Mouse (Mus musculus) lung, embryonic 16.5 days (tissue): ENCODE results near the gene Ifnar1. TPM values are rescaled to one million over a fixed set of nuclear protein-coding genes. Genes with fewer than 3 reads are reported as not detected.
"Not testable (repeated sequence)": the region's sequence is repeated elsewhere in the genome, so short reads cannot be mapped to it uniquely, and the experiment has no call there.

Source experiments
- ATAC-seq: fragments of 200-750 bp; cut with Nextera tagmentation; 2 replicates; pipeline ENCODE4 v1.8.0; 2017; ENCODE audit warnings: low read depth, mild to moderate bottlenecking, moderate library complexity
- H3K27ac ChIP-seq: fragments of 300-500 bp; sonication (generic); 2 replicates; pipeline ENCODE4 v1.5.1; 2014; ENCODE audit warnings: mild to moderate bottlenecking, control low read depth, low read length
- H3K27me3 ChIP-seq: fragments of 300-500 bp; sonication (generic); 2 replicates; pipeline ENCODE4 v1.6.1; 2014; ENCODE audit warnings: low read depth, low read length, mixed read lengths; ENCODE audit not compliant: control insufficient read depth, insufficient read depth
- H3K36me3 ChIP-seq: fragments of 300-500 bp; sonication (generic); 2 replicates; pipeline ENCODE4 v1.6.1; 2014; ENCODE audit warnings: low read length; ENCODE audit not compliant: control insufficient read depth, insufficient read depth
- H3K4me1 ChIP-seq: fragments of 300-500 bp; sonication (generic); replicated peaks from 2 replicates; pipeline ENCODE4 v1.6.1; 2014; ENCODE audit warnings: low read length, mixed read lengths; ENCODE audit not compliant: control insufficient read depth, insufficient read depth
- H3K4me2 ChIP-seq: fragments of 300-500 bp; sonication (generic); 2 replicates; pipeline ENCODE4 v1.6.1; 2014; ENCODE audit warnings: low read depth, low read length, control low read depth
- H3K4me3 ChIP-seq: fragments of 300-500 bp; sonication (generic); 2 replicates; pipeline ENCODE4 v1.5.1; 2014; ENCODE audit warnings: mild to moderate bottlenecking, low read length, control low read depth
- H3K9ac ChIP-seq: fragments of 300-500 bp; sonication (generic); 2 replicates; pipeline ENCODE4 v1.6.1; 2014; ENCODE audit warnings: low read length, control low read depth
- H3K9me3 ChIP-seq: fragments of 300-500 bp; sonication (generic); 2 replicates; pipeline ENCODE4 v1.6.1; 2016; ENCODE audit warnings: low read length; ENCODE audit not compliant: control insufficient read depth
- WGBS: fragments of 180-500 bp; shearing (Covaris S2); extraction: QIAGEN DNeasy Blood & Tissue Kit; methylation state at CpG from one replicate; pipeline ENCODE4 v1.1.7; 2014; 5-methylcytosine and 5-hydroxymethylcytosine counted together
- polyA plus RNA-seq: library from polyadenylated mRNA; unstranded; fragments of >200 nt; fragmentation: Nextera tagmentation; extraction: Ambion mirVana; gene quantifications from 2 replicates; pipeline ENCODE4 v1.2.1, GENCODE M21; 2015

The Ifnar1 gene
- polyA plus RNA-seq, 1 experiment from 2014 or later: 65.0 TPM

- no peaks in the 10 kb centered on the region; the same call in 1 of the 2 replicates for H3K27me3 ChIP-seq
- peaks cover 4% of the 10 kb centered on the region for H3K9me3 ChIP-seq
- no peak overlapping the region for H3K4me2 ChIP-seq
- no peak for ATAC-seq
- no peak overlapping the region for H3K4me3 ChIP-seq
- H3K4me1 ChIP-seq: 0 out of 2 replicates have a peak, but pooled peaks cover 2% of the 10 kb centered on the region
- WGBS: 73% methylated on average over 9 of the region's 9 CpGs
- H3K9ac ChIP-seq: no peak overlapping the region
- no peak overlapping the region for H3K27ac ChIP-seq
- no peaks in the 10 kb centered on the region for H3K36me3 ChIP-seq
Observed at GRCm38 (mm10) chr16:91528578-91528977, 43.5 kb downstream of the Ifnar1 start.

GRCm38 (mm10) chr16:91530830-91531229 lies 45.8 kb downstream of the Ifnar1 start:
- H3K4me2 ChIP-seq, H3K9ac ChIP-seq, H3K4me3 ChIP-seq, H3K27me3 ChIP-seq, H3K27ac ChIP-seq, H3K36me3 ChIP-seq, ATAC-seq, H3K4me1 ChIP-seq, H3K9me3 ChIP-seq: not testable (repeated sequence)
- WGBS: 65% methylated on average over 4 of the region's 4 CpGs

- Histone ChIP-seq H3K4me2 (no peak overlapping the region), H3K9me3 (no peaks in the 10 kb centered on the region), H3K4me3 (no peak overlapping the region), H3K36me3 (no peaks in the 10 kb centered on the region), H3K27ac (no peak overlapping the region), H3K9ac (no peak overlapping the region), H3K4me1 (0 out of 2 replicates have a peak, but pooled peaks cover 2% of the 10 kb centered on the region), H3K27me3 (no peaks in the 10 kb centered on the region; the same call in 1 of the 2 replicates)
- WGBS: 60% methylated on average over 6 of the region's 6 CpGs
- ATAC-seq: no peak
Observed at GRCm38 (mm10) chr16:91531856-91532255, 46.8 kb downstream of the Ifnar1 start.

- H3K36me3 ChIP-seq: no peaks in the 10 kb centered on the region
- H3K9me3 ChIP-seq: no peaks in the 10 kb centered on the region
- H3K9ac ChIP-seq: no peak overlapping the region
- H3K4me2 ChIP-seq: no peak overlapping the region
- 44% methylated on average over 2 of the region's 2 CpGs for WGBS
- no peak; the same call in 1 of the 2 replicates for ATAC-seq
- no peak overlapping the region for H3K27ac ChIP-seq
- no peaks in the 10 kb centered on the region; the same call in 1 of the 2 replicates for H3K27me3 ChIP-seq
- no peaks in the 10 kb centered on the region for H3K4me1 ChIP-seq
- H3K4me3 ChIP-seq: no peak overlapping the region
Observed at GRCm38 (mm10) chr16:91532429-91532828, 47.4 kb downstream of the Ifnar1 start.

- Histone ChIP-seq H3K4me3 (no peak overlapping the region), H3K4me1 (peaks cover 3% of the 10 kb centered on the region; the same call in 1 of the 2 replicates), H3K27ac (no peak overlapping the region), H3K9me3 (no peaks in the 10 kb centered on the region), H3K36me3 (no peaks in the 10 kb centered on the region), H3K27me3 (no peaks in the 10 kb centered on the region; the same call in 1 of the 2 replicates), H3K4me2 (no peak overlapping the region), H3K9ac (no peak overlapping the region)
- ATAC-seq: no peak
- 49% methylated on average over 23 of the region's 23 CpGs for WGBS
Observed at GRCm38 (mm10) chr16:91533097-91534001, 48.3 kb downstream of the Ifnar1 start.

- Histone ChIP-seq H3K9ac (no peak overlapping the region), H3K36me3 (no peaks in the 10 kb centered on the region), H3K27me3 (no peaks in the 10 kb centered on the region; the same call in 1 of the 2 replicates), H3K27ac (no peak overlapping the region), H3K4me3 (no peak overlapping the region), H3K4me2 (no peak overlapping the region), H3K9me3 (no peaks in the 10 kb centered on the region), H3K4me1 (peaks cover 3% of the 10 kb centered on the region; the same call in 1 of the 2 replicates)
- ATAC-seq: peak; percentile 73; the same call in 1 of the 2 replicates
- 52% methylated on average over 13 of the region's 13 CpGs for WGBS
Observed at GRCm38 (mm10) chr16:91534477-91534876, 49.4 kb downstream of the Ifnar1 start.

GRCm38 (mm10) chr16:91534888-91535287 lies 49.9 kb downstream of the Ifnar1 start:
- 77% methylated on average over 6 of the region's 6 CpGs for WGBS
- Histone ChIP-seq H3K9ac (no peak overlapping the region), H3K27me3 (no peaks in the 10 kb centered on the region; the same call in 1 of the 2 replicates), H3K36me3 (no peaks in the 10 kb centered on the region), H3K4me2 (no peak overlapping the region), H3K9me3 (no peaks in the 10 kb centered on the region), H3K27ac (no peak overlapping the region), H3K4me1 (peaks cover 3% of the 10 kb centered on the region; the same call in 1 of the 2 replicates), H3K4me3 (no peak overlapping the region)
- no peak for ATAC-seq

- no peak for ATAC-seq
- no peaks in the 10 kb centered on the region for H3K9me3 ChIP-seq
- H3K27me3 ChIP-seq: no peaks in the 10 kb centered on the region; the same call in 1 of the 2 replicates
- no peak overlapping the region for H3K4me2 ChIP-seq
- H3K36me3 ChIP-seq: no peaks in the 10 kb centered on the region
- no peak overlapping the region for H3K27ac ChIP-seq
- H3K4me1 ChIP-seq: peaks cover 3% of the 10 kb centered on the region; the same call in 1 of the 2 replicates
- 89% methylated on average over 6 of the region's 6 CpGs for WGBS
- no peak overlapping the region for H3K4me3 ChIP-seq
- H3K9ac ChIP-seq: no peak overlapping the region
Observed at GRCm38 (mm10) chr16:91536372-91536771, 51.3 kb downstream of the Ifnar1 start.

GRCm38 (mm10) chr16:91537065-91537464 lies 52.0 kb downstream of the Ifnar1 start:
- Histone ChIP-seq H3K4me2 (no peak overlapping the region), H3K27me3 (no peaks in the 10 kb centered on the region; the same call in 1 of the 2 replicates), H3K4me3 (no peak overlapping the region), H3K36me3 (no peaks in the 10 kb centered on the region), H3K9me3 (no peaks in the 10 kb centered on the region), H3K9ac (no peak overlapping the region), H3K4me1 (peaks cover 3% of the 10 kb centered on the region; the same call in 1 of the 2 replicates), H3K27ac (no peak overlapping the region)
- ATAC-seq: no peak
- 68% methylated on average over 3 of the region's 3 CpGs for WGBS
